Mouse (Mus musculus) limb, embryonic 12.5 days (tissue): ENCODE measurements around the gene Col1a2. TPM values are rescaled to one million over a fixed set of nuclear protein-coding genes. Genes with fewer than 3 reads are reported as not detected.

Experiments used
- ATAC-seq: fragments of 200-750 bp; cut with Nextera tagmentation; 2 replicates; pipeline ENCODE4 v1.8.0; 2017; ENCODE audit warnings: low read depth, moderate TSS enrichment; ENCODE audit not compliant: insufficient number of reproducible peaks, insufficient read depth, low FRiP score, low TSS enrichment
- H3K27ac ChIP-seq: fragments of 300-500 bp; sonication (generic); 2 replicates; pipeline ENCODE4 v1.5.1; 2016; ENCODE audit warnings: mild to moderate bottlenecking, moderate library complexity
- H3K27me3 ChIP-seq: fragments of 300-500 bp; sonication (generic); 2 replicates; pipeline ENCODE4 v1.6.1; 2016; ENCODE audit warnings: mild to moderate bottlenecking, moderate library complexity
- H3K36me3 ChIP-seq: fragments of 300-500 bp; sonication (generic); 2 replicates; pipeline ENCODE4 v1.6.1; 2016; ENCODE audit warnings: mild to moderate bottlenecking, moderate library complexity
- H3K4me1 ChIP-seq: fragments of 300-500 bp; sonication (generic); replicated peaks from 2 replicates; pipeline ENCODE4 v1.6.1; 2016
- H3K4me2 ChIP-seq: fragments of 300-500 bp; sonication (generic); 2 replicates; pipeline ENCODE4 v1.6.1; 2016; ENCODE audit warnings: mild to moderate bottlenecking, moderate library complexity
- H3K4me3 ChIP-seq: fragments of 300-500 bp; sonication (generic); replicated peaks from 2 replicates; pipeline ENCODE4 v1.5.1; 2016; ENCODE audit warnings: mild to moderate bottlenecking
- H3K9ac ChIP-seq: fragments of 300-500 bp; sonication (generic); replicated peaks from 2 replicates; pipeline ENCODE4 v1.6.1; 2016; ENCODE audit warnings: mild to moderate bottlenecking, moderate library complexity
- H3K9me3 ChIP-seq: fragments of 300-500 bp; sonication (generic); 2 replicates; pipeline ENCODE4 v1.6.1; 2016; ENCODE audit warnings: mild to moderate bottlenecking, moderate library complexity
- WGBS: fragments of 180-500 bp; shearing (Covaris S2); methylation state at CpG from one replicate; pipeline ENCODE4 v1.1.7; 2016; 5-methylcytosine and 5-hydroxymethylcytosine counted together
- polyA plus RNA-seq: library from polyadenylated mRNA; unstranded; fragments of >200 nt; fragmentation: Nextera tagmentation; extraction: Ambion mirVana; gene quantifications from 2 replicates; pipeline ENCODE4 v1.2.1, GENCODE M21; 2016

Gene Col1a2
- polyA plus RNA-seq, 1 experiment from 2014 or later = 448 TPM

GRCm38 (mm10) chr6:4489366-4490245 is 15.0 kb upstream of the Col1a2 start:
- H3K27ac ChIP-seq = peak overlapping the region; percentile 96
- peak overlapping the region; percentile 11; the same call in 1 of the 2 replicates for H3K4me3 ChIP-seq
- H3K4me2 ChIP-seq = peak overlapping the region; percentile 43
- WGBS = 9% methylated on average over 6 of the region's 6 CpGs
- no peaks in the 10 kb centered on the region for H3K9me3 ChIP-seq
- H3K27me3 ChIP-seq = no peaks in the 10 kb centered on the region
- H3K9ac ChIP-seq = 0 out of 2 replicates have a peak overlapping the region, but pooled peaks have one; percentile 31
- peaks cover 42% of the 10 kb centered on the region for H3K4me1 ChIP-seq
- H3K36me3 ChIP-seq = no peaks in the 10 kb centered on the region
- ATAC-seq = peak; percentile 87

- Histone ChIP-seq H3K27ac (no peak overlapping the region), H3K9me3 (no peaks in the 10 kb centered on the region), H3K9ac (no peak overlapping the region), H3K4me1 (peaks cover 20% of the 10 kb centered on the region), H3K27me3 (no peaks in the 10 kb centered on the region), H3K4me2 (no peak overlapping the region), H3K36me3 (no peaks in the 10 kb centered on the region), H3K4me3 (no peak overlapping the region)
- no peak for ATAC-seq
- 80% methylated on average over 2 of the region's 2 CpGs for WGBS
Measured at GRCm38 (mm10) chr6:4493666-4494065, 10.9 kb upstream of the Col1a2 start.

- Histone ChIP-seq H3K9me3 (no peaks in the 10 kb centered on the region), H3K4me2 (no peak overlapping the region), H3K36me3 (no peaks in the 10 kb centered on the region), H3K9ac (no peak overlapping the region), H3K27me3 (no peaks in the 10 kb centered on the region), H3K27ac (no peak overlapping the region), H3K4me3 (no peak overlapping the region), H3K4me1 (no peaks in the 10 kb centered on the region)
- 94% methylated on average over 1 of the region's 1 CpGs for WGBS
- no peak for ATAC-seq
Measured at GRCm38 (mm10) chr6:4496428-4496827, 8.2 kb upstream of the Col1a2 start.

GRCm38 (mm10) chr6:4503106-4503505 is 1.5 kb upstream of the Col1a2 start:
- no peaks in the 10 kb centered on the region for H3K27me3 ChIP-seq
- H3K4me2 ChIP-seq = no peak overlapping the region
- no peak for ATAC-seq
- H3K27ac ChIP-seq = no peak overlapping the region
- no peak overlapping the region for H3K9ac ChIP-seq
- H3K4me3 ChIP-seq = no peak overlapping the region
- H3K36me3 ChIP-seq = no peaks in the 10 kb centered on the region
- H3K9me3 ChIP-seq = no peaks in the 10 kb centered on the region
- WGBS = 0% methylated on average over 1 of the region's 1 CpGs
- H3K4me1 ChIP-seq = peaks cover 28% of the 10 kb centered on the region

GRCm38 (mm10) chr6:4505158-4505997 is 764 bp downstream of the Col1a2 start:
- ATAC-seq = peak; percentile 96
- peaks cover 14% of the 10 kb centered on the region for H3K36me3 ChIP-seq

GRCm38 (mm10) chr6:4506106-4506505 is 1.5 kb downstream of the Col1a2 start:
- H3K27me3 ChIP-seq = no peaks in the 10 kb centered on the region

More at GRCm38 (mm10) chr6:4505158-4505997, 764 bp downstream of the Col1a2 start:
- peak overlapping the region; percentile 89 for H3K27ac ChIP-seq
- H3K4me3 ChIP-seq = peak overlapping the region; percentile 45
- H3K4me1 ChIP-seq = peaks cover 31% of the 10 kb centered on the region
- peak overlapping the region; percentile 61 for H3K9ac ChIP-seq
- no peaks in the 10 kb centered on the region for H3K27me3 ChIP-seq
- under 1% methylated on average over 29 of the region's 31 CpGs for WGBS
- no peaks in the 10 kb centered on the region for H3K9me3 ChIP-seq
- H3K4me2 ChIP-seq = peak overlapping the region; percentile 68

GRCm38 (mm10) chr6:4506791-4507190 is 2.2 kb downstream of the Col1a2 start:
- Histone ChIP-seq H3K27me3 (no peaks in the 10 kb centered on the region), H3K9ac (peak overlapping the region; percentile 61), H3K4me1 (peaks cover 31% of the 10 kb centered on the region), H3K36me3 (peaks cover 28% of the 10 kb centered on the region), H3K9me3 (no peaks in the 10 kb centered on the region), H3K4me3 (peak overlapping the region; percentile 45), H3K4me2 (peak overlapping the region; percentile 68), H3K27ac (peak overlapping the region; percentile 89; the same call in 1 of the 2 replicates)
- no peak for ATAC-seq
- 54% methylated on average over 5 of the region's 5 CpGs for WGBS

More at GRCm38 (mm10) chr6:4506106-4506505, 1.5 kb downstream of the Col1a2 start:
- Histone ChIP-seq H3K4me3 (peak overlapping the region; percentile 45), H3K9ac (peak overlapping the region; percentile 61), H3K4me1 (peaks cover 31% of the 10 kb centered on the region), H3K9me3 (no peaks in the 10 kb centered on the region), H3K36me3 (peaks cover 22% of the 10 kb centered on the region), H3K27ac (peak overlapping the region; percentile 89), H3K4me2 (peak overlapping the region; percentile 68)
- ATAC-seq = no peak
- WGBS = 3% methylated on average over 11 of the region's 11 CpGs

GRCm38 (mm10) chr6:4507323-4507722 is 2.7 kb downstream of the Col1a2 start:
- Histone ChIP-seq H3K9ac (no peak overlapping the region; the same call in 1 of the 2 replicates), H3K4me1 (peaks cover 31% of the 10 kb centered on the region), H3K36me3 (peaks cover 33% of the 10 kb centered on the region), H3K4me3 (peak overlapping the region; percentile 45), H3K27me3 (no peaks in the 10 kb centered on the region), H3K4me2 (peak overlapping the region; percentile 68), H3K27ac (no peak overlapping the region), H3K9me3 (no peaks in the 10 kb centered on the region)
- ATAC-seq = no peak
- WGBS = 79% methylated on average over 1 of the region's 1 CpGs

GRCm38 (mm10) chr6:4508279-4508678 is 3.7 kb downstream of the Col1a2 start:
- ATAC-seq = no peak
- WGBS = 74% methylated on average over 4 of the region's 4 CpGs
- H3K4me3 ChIP-seq = peak overlapping the region; percentile 25; the same call in 1 of the 2 replicates
- H3K27ac ChIP-seq = no peak overlapping the region
- no peaks in the 10 kb centered on the region for H3K9me3 ChIP-seq
- H3K4me1 ChIP-seq = peaks cover 24% of the 10 kb centered on the region
- H3K9ac ChIP-seq = no peak overlapping the region
- H3K27me3 ChIP-seq = no peaks in the 10 kb centered on the region
- peaks cover 43% of the 10 kb centered on the region for H3K36me3 ChIP-seq
- H3K4me2 ChIP-seq = peak overlapping the region; percentile 68

GRCm38 (mm10) chr6:4509395-4509794 is 4.8 kb downstream of the Col1a2 start:
- no peak for ATAC-seq
- no peak overlapping the region for H3K4me3 ChIP-seq

GRCm38 (mm10) chr6:4514671-4515070 is 10.1 kb downstream of the Col1a2 start:
- H3K4me1 ChIP-seq = no peaks in the 10 kb centered on the region
- 90% methylated on average over 2 of the region's 2 CpGs for WGBS
- H3K36me3 ChIP-seq = peaks cover 91% of the 10 kb centered on the region
- no peak overlapping the region for H3K4me2 ChIP-seq
- H3K9me3 ChIP-seq = no peaks in the 10 kb centered on the region
- no peak for ATAC-seq
- no peak overlapping the region for H3K9ac ChIP-seq
- H3K27ac ChIP-seq = no peak overlapping the region
- no peak overlapping the region for H3K4me3 ChIP-seq
- no peaks in the 10 kb centered on the region for H3K27me3 ChIP-seq

More at GRCm38 (mm10) chr6:4509395-4509794, 4.8 kb downstream of the Col1a2 start:
- no peak overlapping the region for H3K4me2 ChIP-seq
- H3K9me3 ChIP-seq = no peaks in the 10 kb centered on the region
- no peaks in the 10 kb centered on the region for H3K27me3 ChIP-seq
- 85% methylated on average over 4 of the region's 4 CpGs for WGBS
- H3K36me3 ChIP-seq = peaks cover 50% of the 10 kb centered on the region
- no peak overlapping the region for H3K27ac ChIP-seq
- H3K9ac ChIP-seq = no peak overlapping the region
- peaks cover 19% of the 10 kb centered on the region for H3K4me1 ChIP-seq
